Mouse (Mus musculus): ENCODE data around the gene Olfr411. TPM values are rescaled to one million over a fixed set of nuclear protein-coding genes. Genes with fewer than 3 reads are reported as not detected.

The Olfr411 gene
- total RNA-seq (2023), result not detected

GRCm38 (mm10) chr11:74352550-74352949 lies at the start of gene Olfr411:
TSS of gene Olfr411 (minus strand) at chr11:74352650.

GRCm38 (mm10) chr11:74361769-74362168 lies 9.3 kb upstream of the Olfr411 start, which contains the start of gene Olfr412:
TSS of gene Olfr412 (plus strand) at chr11:74362069.

GRCm38 (mm10) chr11:74337931-74338330 lies 14.5 kb downstream of the Olfr411 start, which contains the start of gene Olfr410:
TSS of gene Olfr410 (minus strand) at chr11:74338031.

Other genes with a start within 250 kb of the Olfr411 start
- not detected for gene Olfr401, start 238.9 kb downstream of the Olfr411 start, total RNA-seq (2023)
- gene Olfr402, start 199.1 kb downstream of the Olfr411 start, total RNA-seq (2023), result not detected
- gene Olfr403, start 166.4 kb downstream of the Olfr411 start, total RNA-seq (2023), result not detected
- gene Olfr43, start 141.3 kb downstream of the Olfr411 start, total RNA-seq (2023), result not detected
- not detected for gene Olfr406, start 92.8 kb downstream of the Olfr411 start, total RNA-seq (2023)
- gene Olfr59, start 68.9 kb downstream of the Olfr411 start, total RNA-seq (2023), result not detected
- not detected for gene Olfr410, start 14.6 kb downstream of the Olfr411 start, total RNA-seq (2023)
- gene Olfr412, start 9.4 kb upstream of the Olfr411 start, total RNA-seq (2023), result not detected

All from CD4-positive naive resting alpha-beta T cell, adult 57 days (primary cell).